Mouse (Mus musculus) forebrain, postnatal 0 days (tissue): Measurements from ENCODE around the gene Sf3a1. TPM values are rescaled to one million over a fixed set of nuclear protein-coding genes. Genes with fewer than 3 reads are reported as not detected.
A peak's percentile ranks its signal among the peaks of the same experiment; 100 is the strongest.

ENCODE experiments used
- ATAC-seq: fragments of 200-750 bp; cut with Nextera tagmentation; 2 replicates; pipeline ENCODE4 v1.8.0; 2017; ENCODE audit warnings: mild to moderate bottlenecking, moderate library complexity
- DNase-seq: peaks from one replicate; pipeline ENCODE4 v3.0.0-alpha.2; 2015
- H3K27ac ChIP-seq: fragments of 300-500 bp; sonication (generic); 2 replicates; pipeline ENCODE4 v1.5.1; 2014; ENCODE audit warnings: low read depth, mild to moderate bottlenecking, antibody characterized with exemption, low read length, moderate library complexity, mixed read lengths
- H3K27me3 ChIP-seq: fragments of 300-500 bp; sonication (generic); 2 replicates; pipeline ENCODE4 v1.6.1; 2014; ENCODE audit warnings: mild to moderate bottlenecking, low read length, mixed read lengths; ENCODE audit not compliant: insufficient read depth
- H3K36me3 ChIP-seq: fragments of 300-500 bp; sonication (generic); 2 replicates; pipeline ENCODE4 v1.6.1; 2014; ENCODE audit warnings: mild to moderate bottlenecking, moderate library complexity; ENCODE audit not compliant: insufficient read depth
- H3K4me1 ChIP-seq: fragments of 300-500 bp; sonication (generic); 2 replicates; pipeline ENCODE4 v1.6.1; 2014; ENCODE audit warnings: antibody characterized with exemption; ENCODE audit not compliant: insufficient read depth
- H3K4me2 ChIP-seq: fragments of 300-500 bp; sonication (generic); 2 replicates; pipeline ENCODE4 v1.6.1; 2014; ENCODE audit warnings: low read depth, mild to moderate bottlenecking, moderate library complexity
- H3K4me3 ChIP-seq: fragments of 300-500 bp; sonication (generic); 2 replicates; pipeline ENCODE4 v1.5.1; 2014; ENCODE audit warnings: low read depth, low read length, mixed read lengths
- H3K9ac ChIP-seq: fragments of 300-500 bp; sonication (generic); 2 replicates; pipeline ENCODE4 v1.6.1; 2014; ENCODE audit warnings: mild to moderate bottlenecking
- H3K9me3 ChIP-seq: fragments of 300-500 bp; sonication (generic); 2 replicates; pipeline ENCODE4 v1.6.1; 2016; ENCODE audit warnings: low read length
- CTCF ChIP-seq: sonication (generic); IDR thresholded peaks from 2 replicates; pipeline ENCODE4 v1.5.1; 2016; ENCODE audit warnings: antibody characterized with exemption, control low read depth, low read depth
- WGBS: fragments of 180-500 bp; shearing (Covaris S2); extraction: QIAGEN DNeasy Blood & Tissue Kit; methylation state at CpG from one replicate; pipeline ENCODE4 v1.1.7; 2014; 5-methylcytosine and 5-hydroxymethylcytosine counted together
- polyA plus RNA-seq: library from polyadenylated mRNA; unstranded; fragments of >200 nt; fragmentation: Nextera tagmentation; extraction: Ambion mirVana; gene quantifications from 2 replicates; pipeline ENCODE4 v1.2.1, GENCODE M21; 2015
- total RNA-seq: library from RNA; depleted of rRNA; stranded (reverse); fragments of >200 nt; gene quantifications from 2 replicates; pipeline ENCODE4 v1.2.3, GENCODE M21; 2014

The Sf3a1 gene
- total and polyA plus RNA-seq, 2 experiments from 2014 or later = 34.6 to 54.4 TPM

DNA sequence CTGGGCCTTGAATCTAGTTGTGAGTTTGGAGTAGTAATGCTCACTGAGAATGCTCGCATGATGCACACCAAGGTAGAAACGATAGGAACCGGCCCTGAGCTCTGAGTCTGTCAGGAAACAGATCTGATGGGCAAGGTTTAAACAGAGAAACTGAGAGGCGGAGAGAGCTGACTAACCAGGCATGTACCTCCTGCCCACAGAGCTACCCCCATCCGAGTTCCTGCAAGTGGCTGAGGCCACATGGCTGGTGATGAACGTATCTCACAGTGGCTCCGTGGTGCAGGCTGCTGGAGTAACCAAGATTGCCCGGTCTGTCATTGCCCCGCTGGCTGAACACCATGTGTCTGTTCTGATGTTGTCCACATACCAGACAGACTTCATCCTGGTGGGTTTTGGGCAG lies 59.8 kb downstream of the Sf3a1 start:
- H3K4me2 ChIP-seq = no peak overlapping the region
- no peak for ATAC-seq
- no peak overlapping the region for H3K9ac ChIP-seq
- H3K27me3 ChIP-seq = no peaks in the 10 kb centered on the region; the same call in 1 of the 2 replicates
- H3K9me3 ChIP-seq = 0 out of 2 replicates have a peak, but pooled peaks cover 6% of the 10 kb centered on the region
- peaks cover 8% of the 10 kb centered on the region for H3K36me3 ChIP-seq
- WGBS = 65% methylated on average over 9 of the region's 9 CpGs
- no peak overlapping the region for H3K4me3 ChIP-seq
- TF ChIP-seq CTCF = no peak
- H3K4me1 ChIP-seq = no peaks in the 10 kb centered on the region; the same call in 1 of the 2 replicates
- DNase-seq = no peak
- H3K27ac ChIP-seq = no peak overlapping the region

DNA sequence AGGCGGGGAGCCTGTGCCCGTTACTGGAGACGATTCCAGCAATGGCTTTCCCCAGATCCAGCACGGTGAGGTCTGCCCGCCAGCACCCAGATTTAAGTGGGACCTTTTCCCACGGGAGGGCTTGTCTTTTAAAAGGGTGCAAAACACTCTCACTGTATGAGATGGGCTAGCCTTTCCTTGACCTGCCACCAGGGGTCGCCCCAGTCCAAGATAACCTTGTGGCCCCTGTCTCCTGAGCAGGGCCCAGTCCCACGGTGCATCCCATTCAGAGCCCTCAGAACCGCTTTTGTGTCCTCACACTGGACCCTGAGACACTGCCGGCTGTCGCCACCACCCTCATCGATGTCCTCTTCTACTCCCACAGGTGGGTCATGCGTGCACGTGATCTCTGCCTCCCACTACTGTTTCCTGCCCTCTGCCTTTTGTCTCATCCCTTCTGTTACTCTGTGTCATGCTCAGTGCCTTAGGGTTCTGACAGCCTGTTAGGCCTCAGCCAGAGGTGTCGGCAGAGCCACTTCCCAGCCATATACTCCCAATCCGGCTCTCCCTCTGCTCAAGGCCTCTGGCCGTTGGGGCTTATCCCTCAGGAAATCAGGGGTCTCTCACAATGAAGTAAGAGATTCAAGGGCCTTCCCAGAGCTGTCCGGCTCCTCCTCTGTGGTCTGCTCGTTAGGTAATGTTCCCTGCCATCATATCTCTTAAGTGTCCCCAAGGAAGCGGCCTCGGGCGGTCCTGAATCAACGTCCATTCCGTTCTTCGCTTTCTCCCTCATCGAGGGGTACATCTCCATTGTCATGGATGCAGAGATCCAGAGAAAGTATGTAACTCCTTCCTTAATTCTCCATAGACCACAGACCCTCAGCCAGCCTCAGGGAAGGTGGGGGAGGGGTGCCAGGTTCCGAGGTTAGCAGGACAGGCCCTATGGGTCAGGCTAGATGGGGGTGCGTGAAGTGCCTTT lies 60.6 kb downstream of the Sf3a1 start:
- Histone ChIP-seq H3K4me2 (no peak overlapping the region), H3K9me3 (0 out of 2 replicates have a peak, but pooled peaks cover 6% of the 10 kb centered on the region), H3K27me3 (no peaks in the 10 kb centered on the region; the same call in 1 of the 2 replicates), H3K27ac (no peak overlapping the region), H3K4me3 (no peak overlapping the region), H3K9ac (no peak overlapping the region), H3K4me1 (no peaks in the 10 kb centered on the region; the same call in 1 of the 2 replicates), H3K36me3 (0 out of 2 replicates have a peak, but pooled peaks cover under 1% of the 10 kb centered on the region)
- 51% methylated on average over 28 of the region's 28 CpGs for WGBS
- peak; percentile 75 for TF ChIP-seq CTCF
- ATAC-seq (no peak), DNase-seq (peak; percentile 41)

- no peak for TF ChIP-seq CTCF
- Histone ChIP-seq H3K27ac (no peak overlapping the region), H3K4me1 (no peaks in the 10 kb centered on the region; the same call in 1 of the 2 replicates), H3K9me3 (0 out of 2 replicates have a peak, but pooled peaks cover 5% of the 10 kb centered on the region), H3K36me3 (no peaks in the 10 kb centered on the region), H3K27me3 (no peaks in the 10 kb centered on the region; the same call in 1 of the 2 replicates), H3K4me3 (no peak overlapping the region), H3K4me2 (no peak overlapping the region), H3K9ac (no peak overlapping the region)
- DNase-seq (no peak), ATAC-seq (no peak)
- 76% methylated on average over 17 of the region's 17 CpGs for WGBS
Measured at GRCm38 (mm10) chr11:4222046-4222950, 62.1 kb downstream of the Sf3a1 start.

DNA sequence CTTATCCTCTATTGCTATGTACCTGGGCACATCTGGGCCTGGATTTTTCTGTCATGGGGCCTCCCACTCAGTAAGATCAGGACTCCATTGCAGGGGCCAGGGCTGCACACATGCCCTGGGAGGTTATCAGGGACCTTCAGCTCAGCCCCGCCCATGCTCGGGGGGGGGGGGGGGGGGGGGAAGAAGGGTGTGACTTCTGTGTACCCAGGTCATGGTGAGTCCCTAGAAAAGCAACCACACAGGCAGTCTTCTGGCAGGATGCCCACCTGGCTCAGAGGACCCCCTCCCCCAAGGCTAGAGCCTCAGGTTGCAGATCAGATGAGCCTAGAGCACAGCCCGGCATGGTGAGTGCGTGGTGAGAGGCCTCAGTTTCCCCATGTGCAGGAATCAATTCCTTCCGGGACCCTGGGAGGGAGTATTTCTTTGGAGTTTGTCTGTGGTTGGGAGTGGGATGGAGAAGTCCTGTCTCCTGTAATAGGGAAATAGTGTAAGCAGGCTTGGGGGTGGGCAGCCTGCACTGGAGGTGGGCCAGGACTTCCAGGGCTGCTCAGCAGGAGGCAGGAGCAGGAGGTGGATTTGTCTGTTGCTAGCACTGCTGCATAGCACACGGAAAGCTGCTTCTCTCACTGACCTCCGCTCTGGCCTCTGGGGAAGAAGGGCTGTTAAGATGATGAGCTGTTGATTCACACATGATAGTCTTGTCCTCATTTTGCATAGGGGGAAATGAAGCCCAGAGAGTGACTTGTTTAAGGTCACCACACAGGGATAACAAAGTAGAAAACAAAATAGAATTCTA lies 63.4 kb downstream of the Sf3a1 start:
- no peak overlapping the region for H3K4me3 ChIP-seq
- ATAC-seq = no peak
- no peak overlapping the region for H3K4me2 ChIP-seq
- no peak for TF ChIP-seq CTCF
- H3K36me3 ChIP-seq = no peaks in the 10 kb centered on the region
- no peaks in the 10 kb centered on the region for H3K27me3 ChIP-seq
- no peak overlapping the region for H3K9ac ChIP-seq
- WGBS = 38% methylated on average over 6 of the region's 7 CpGs
- no peaks in the 10 kb centered on the region for H3K4me1 ChIP-seq
- H3K9me3 ChIP-seq = no peaks in the 10 kb centered on the region
- no peak overlapping the region for H3K27ac ChIP-seq
- DNase-seq = no peak

- Histone ChIP-seq H3K27me3 (no peaks in the 10 kb centered on the region), H3K4me1 (no peaks in the 10 kb centered on the region), H3K4me3 (no peak overlapping the region), H3K27ac (no peak overlapping the region), H3K36me3 (no peaks in the 10 kb centered on the region), H3K9ac (no peak overlapping the region), H3K4me2 (no peak overlapping the region), H3K9me3 (no peaks in the 10 kb centered on the region)
- no peak for TF ChIP-seq CTCF
- ATAC-seq (no peak), DNase-seq (no peak)
- WGBS = 46% methylated on average over 2 of the region's 2 CpGs
Measured at GRCm38 (mm10) chr11:4224223-4224622, 64.1 kb downstream of the Sf3a1 start.

- H3K4me2 ChIP-seq = no peak overlapping the region
- DNase-seq (no peak), ATAC-seq (no peak)
- WGBS = 86% methylated on average over 5 of the region's 5 CpGs
- H3K27me3 ChIP-seq = no peaks in the 10 kb centered on the region
- no peaks in the 10 kb centered on the region for H3K9me3 ChIP-seq
- no peak overlapping the region for H3K4me3 ChIP-seq
- no peak overlapping the region for H3K27ac ChIP-seq
- TF ChIP-seq CTCF = no peak
- H3K4me1 ChIP-seq = no peaks in the 10 kb centered on the region
- H3K36me3 ChIP-seq = no peaks in the 10 kb centered on the region
- no peak overlapping the region for H3K9ac ChIP-seq
Measured at GRCm38 (mm10) chr11:4226569-4227325, 66.6 kb downstream of the Sf3a1 start.
